Mouse (Mus musculus) thymus, postnatal 25 days (tissue): ENCODE results near the gene Tmem110.
A peak's percentile ranks its signal among the peaks of the same experiment; 100 is the strongest.

Source experiments
- DNase-seq: peaks from one replicate; pipeline ENCODE4 v3.0.0; 2022

Tmem110 gene

DNA sequence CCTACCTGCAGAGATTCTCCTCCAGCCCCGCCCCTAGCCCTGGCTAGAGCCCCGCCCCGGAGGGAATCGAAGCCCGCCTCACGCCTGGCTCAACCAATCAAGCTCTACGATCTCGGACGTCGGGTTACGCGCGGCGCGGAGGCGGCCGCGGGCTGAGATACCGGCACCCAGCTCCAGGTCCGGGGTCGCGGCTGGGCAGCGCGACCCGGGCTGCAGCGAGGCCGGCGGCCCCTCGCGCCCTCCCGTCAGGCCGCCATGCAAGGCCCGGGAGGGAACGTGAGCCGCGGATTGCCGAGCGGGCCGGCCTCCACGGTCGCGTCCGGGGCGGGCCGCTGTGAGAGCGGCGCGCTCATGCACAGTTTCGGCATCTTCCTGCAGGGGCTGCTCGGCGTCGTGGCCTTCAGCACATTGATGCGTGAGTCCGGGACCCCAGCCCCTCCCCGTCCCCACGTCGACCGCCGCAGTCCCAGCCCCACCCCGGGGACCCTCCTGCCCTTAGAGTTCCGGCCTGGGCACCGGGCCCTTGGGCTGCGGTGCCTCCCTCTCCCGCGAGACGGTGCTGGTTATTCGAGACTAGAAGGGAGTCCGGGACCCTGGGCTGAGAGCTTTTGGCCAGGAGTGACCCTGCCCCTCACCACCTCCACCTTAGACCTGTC lies at the start of gene Tmem110:
Gene Tmem110 (plus strand): TSS at position 115 of the 656 bp plus-strand sequence.
- DNase-seq = peak; percentile 90

DNA sequence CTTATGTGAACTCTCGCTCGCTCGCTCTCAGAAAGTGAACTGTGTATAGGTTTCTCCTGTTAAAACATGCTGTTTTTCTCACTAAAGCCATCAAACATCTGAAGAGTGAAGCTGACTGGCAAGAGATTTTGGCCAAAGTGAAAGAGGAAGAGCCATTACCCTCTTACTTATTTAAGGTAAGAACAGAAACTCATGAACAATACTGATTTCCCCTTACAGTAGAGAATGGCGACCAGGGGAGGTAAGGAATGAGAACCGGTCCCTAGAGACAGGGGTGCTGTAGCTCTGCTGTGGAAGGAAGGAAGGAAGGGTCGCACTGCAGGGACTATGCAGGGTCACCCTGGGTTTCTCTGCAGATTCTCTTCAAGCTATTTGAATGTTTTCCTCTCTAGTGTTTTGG lies 40.8 kb upstream of the Tmem110 start:
- DNase-seq = no peak

DNA sequence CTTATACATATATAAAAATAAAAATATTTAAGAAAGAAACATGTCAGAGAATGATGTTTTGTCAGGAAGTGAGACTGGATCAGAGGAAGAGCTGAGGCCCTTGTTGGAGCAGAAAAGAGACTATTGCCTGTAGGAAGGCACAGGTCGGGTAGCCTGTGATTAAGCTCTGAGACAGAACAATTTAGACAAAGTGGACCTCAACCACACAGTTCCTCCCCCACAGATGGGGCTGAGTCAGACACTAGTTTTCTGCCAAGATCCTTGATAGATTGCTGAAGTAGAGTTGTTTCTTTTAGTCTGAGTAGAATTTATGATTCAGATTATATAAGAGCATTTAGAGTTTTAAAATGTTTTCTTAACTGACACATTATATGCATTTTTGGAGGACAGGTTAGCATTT lies 35.9 kb upstream of the Tmem110 start:
- DNase-seq = no peak

DNA sequence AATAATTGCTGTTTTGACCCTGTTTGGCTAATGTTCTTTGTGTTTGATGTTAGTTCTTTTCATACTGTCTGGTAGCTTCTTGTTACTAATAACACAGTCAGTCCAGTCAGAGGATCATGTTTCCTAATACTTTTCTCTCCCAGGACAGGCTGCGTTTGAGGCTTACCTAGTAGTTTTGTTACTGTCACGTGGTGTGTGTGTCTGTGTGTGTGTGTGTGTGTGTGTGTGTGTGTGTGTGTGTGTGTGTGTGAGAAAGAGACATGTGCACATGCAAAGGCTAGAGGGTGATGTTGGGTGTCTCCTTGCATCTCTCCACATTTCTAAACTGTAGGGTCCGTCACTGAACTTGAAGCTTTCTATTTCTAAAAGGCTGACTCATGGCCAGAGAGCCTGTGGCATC lies 32.5 kb upstream of the Tmem110 start:
- no peak for DNase-seq

DNA sequence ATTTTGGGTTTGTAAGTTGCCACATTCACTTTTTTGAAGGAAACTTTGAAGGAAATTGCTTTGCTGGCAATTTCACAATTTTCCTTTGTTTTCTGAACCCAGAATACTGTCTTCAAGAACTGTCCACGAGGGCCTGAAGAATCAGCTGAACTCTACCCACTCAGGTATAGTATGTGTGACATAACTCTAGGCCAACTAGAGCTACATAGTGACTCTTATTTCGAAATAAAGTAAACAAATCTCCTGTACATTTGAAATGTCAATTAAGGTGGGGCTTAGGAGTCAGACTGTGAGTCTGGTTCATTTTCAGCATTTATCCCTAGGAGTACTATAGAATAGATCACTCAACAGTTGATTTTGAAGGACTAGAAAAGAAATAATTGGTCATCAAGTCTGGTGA lies 23.6 kb upstream of the Tmem110 start:
- DNase-seq = no peak

DNA sequence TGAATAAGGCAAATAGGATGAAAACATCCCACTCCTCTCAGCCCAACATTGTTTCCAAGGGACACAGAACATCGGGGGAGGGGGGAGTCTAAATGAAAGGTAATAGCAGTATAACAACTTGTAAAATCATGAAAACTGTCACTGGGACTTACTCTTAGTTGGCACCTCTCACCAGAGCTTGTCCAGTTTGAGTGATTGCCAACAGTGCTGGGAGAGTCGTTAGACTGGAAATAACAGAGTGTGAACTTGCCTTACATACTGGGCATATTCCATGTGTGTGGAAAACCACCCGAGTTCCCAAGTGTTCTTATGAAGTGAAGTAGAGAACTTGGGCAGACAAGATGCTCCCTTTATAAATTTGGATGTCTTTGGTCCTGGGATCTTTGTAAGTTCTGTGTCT lies 4.3 kb upstream of the Tmem110 start:
- DNase-seq = no peak

DNA sequence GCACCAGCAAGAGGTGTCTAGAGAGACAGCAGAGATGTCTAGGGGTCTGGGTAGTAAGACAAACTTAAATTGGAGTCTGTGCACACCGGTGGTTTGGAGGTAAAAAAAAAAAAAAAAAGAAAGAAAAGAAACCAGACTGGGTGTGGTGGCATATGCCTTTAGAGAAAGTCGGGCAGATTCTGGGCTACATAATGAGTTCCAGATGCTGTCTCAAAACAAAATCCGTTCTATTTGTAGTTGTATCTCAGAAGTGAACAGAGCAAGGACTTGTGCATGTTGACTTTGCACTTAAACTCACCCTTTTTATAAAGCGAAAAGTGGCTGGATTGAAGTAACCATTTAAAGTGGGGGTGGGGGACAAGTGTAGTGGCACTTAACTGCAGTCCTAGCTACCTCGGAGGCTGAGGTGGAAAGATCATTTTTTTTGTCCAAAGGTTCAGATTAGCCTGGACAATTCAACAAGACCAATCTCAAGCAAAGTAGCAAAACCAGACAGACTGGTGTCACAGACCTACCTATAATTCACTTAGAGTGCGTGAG lies 864 bp upstream of the Tmem110 start:
- DNase-seq = no peak

DNA sequence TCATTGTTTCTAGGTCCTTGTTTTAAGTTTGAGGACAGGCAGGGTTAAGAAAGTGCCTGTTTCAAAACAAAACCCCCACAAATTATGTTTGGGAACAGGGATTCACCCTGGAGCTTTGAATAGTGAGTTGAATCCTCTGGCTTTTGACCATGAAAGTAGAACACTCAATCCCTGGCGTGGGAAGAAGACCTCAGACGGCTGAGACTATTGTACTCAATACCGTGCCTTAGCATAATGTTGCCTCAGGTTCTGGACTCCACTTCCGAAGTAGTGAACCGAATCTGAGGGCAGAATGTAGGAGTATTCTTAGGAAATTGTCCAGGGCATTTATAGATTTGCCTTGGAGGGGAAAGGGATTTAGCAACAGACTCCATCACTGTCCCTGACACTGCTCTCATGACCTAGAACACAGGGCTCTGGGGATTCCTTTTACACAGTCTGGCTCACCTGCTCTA lies 342 bp upstream of the Tmem110 start:
- DNase-seq = no peak

DNA sequence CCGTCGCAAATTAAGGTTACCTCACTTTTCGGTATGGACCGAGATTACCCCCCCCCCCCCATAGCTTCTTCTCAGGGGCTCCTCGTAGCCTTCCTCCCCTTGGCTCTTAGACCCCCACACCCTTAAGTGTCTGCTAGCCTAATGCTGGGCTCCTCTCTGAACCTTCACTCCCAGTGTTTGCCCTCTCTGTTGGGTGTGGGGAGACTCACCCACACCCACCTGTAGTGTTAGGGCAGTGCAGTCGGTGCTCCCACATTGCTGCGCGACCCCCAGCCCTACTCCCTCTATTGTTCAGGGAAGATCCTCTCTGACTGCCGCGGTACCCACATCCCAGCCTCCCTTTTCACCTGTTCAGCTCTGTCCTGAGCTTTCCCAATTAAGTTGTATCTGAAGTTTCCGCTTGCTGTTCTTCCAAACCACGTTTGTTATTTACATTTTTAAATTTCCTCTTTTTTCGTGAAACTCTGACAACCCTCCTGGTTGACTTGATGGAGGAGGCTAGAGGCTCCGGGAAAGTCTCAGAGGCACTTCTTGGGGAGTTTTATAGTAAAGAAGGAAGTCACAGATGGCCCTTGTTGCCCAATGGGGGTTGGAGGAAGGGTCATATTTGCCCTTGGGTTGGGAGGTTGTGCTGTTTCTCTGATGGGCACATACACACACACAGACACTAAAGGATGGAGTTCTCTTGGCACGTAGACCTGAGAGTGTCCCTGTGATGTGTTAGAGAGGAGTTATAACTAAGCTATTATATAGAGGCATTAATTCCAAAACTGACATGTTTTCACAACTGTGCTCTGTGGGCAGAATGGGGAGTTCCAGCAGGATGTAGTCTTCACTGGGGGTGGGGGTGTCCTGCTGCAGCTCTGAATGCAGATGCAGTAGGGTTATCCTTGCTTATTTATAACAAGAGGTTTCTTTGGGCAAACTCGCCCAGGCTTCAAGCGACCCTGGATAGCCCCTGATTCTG lies 1.1 kb downstream of the Tmem110 start:
- DNase-seq = peak; percentile 9

DNA sequence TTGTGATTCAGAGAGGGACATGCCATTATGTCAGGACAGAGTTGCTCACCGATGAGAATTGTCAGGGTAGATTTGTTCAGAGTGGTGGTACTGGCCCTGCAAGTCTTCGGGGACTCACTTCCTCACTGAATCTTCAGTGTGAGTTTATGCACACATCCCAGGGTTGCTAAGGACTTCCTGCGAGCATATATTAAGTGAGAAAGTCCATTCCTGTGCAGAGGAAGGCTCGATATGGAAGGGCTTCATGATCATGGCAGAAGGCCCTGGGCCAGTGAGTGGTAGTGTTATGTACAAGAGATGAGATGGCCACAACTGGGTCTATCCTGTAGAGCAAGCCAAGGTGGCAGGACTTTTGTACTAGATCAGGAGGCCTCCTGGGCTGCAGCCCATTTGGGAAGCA lies 2.1 kb downstream of the Tmem110 start:
- DNase-seq = no peak

DNA sequence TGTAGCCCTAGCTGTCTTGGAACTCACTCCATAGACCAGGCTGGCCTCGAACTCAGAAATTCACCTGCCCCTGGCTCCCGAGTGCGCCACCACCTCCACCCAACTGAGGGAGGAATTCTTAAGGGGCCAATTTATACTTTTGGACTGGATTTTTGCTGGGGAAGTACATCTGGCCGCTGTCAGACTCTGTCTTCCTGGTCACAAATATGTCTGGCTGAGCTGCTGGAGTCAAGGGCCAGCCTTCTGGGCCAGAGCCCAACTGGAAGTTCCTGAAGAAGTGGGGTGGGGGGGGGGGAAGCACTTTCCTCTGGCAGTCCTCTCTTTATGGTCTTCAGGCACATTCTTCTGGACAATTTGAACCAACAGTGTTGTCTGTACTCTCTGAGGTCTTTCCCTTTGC lies 2.7 kb downstream of the Tmem110 start:
- DNase-seq = no peak

DNA sequence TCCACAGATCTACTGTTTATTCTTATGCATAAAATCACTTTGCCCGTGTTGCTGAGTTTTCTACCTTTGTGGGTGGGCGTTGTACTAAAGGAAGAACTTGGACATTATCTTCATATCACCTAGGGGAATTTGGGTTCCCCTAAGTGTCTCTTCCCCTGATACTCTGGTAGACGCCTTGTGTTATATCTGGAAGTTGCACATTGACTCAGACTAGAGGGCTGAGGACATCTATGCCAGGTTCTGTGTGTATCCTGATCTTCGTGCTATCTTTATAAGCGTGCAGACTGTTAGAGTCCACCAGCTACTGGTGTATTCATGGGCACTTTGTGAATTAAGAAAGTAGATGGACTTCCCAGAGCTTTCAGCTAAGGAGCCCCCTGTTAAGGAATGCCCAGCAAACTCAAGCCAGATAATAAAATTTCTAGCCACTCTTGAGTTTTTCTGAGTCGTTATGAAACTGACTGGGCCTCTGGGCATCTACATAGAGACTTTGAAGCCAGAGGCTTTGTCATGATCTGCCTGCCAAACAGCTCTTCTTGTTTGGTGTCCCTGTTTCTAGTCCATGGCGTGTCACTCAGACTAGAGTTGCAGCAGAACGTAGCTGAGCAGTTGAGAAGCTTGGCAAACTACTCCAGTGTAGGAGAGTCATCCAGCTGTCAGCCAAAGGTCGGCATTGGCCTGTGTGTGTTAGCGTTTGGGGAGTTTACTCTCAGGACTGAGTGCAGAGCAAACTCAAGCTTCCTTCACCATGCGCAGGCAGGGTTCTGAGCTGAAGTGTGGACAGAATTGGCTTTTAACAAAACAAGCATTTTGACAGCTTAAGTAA lies 3.5 kb downstream of the Tmem110 start:
- no peak for DNase-seq

DNA sequence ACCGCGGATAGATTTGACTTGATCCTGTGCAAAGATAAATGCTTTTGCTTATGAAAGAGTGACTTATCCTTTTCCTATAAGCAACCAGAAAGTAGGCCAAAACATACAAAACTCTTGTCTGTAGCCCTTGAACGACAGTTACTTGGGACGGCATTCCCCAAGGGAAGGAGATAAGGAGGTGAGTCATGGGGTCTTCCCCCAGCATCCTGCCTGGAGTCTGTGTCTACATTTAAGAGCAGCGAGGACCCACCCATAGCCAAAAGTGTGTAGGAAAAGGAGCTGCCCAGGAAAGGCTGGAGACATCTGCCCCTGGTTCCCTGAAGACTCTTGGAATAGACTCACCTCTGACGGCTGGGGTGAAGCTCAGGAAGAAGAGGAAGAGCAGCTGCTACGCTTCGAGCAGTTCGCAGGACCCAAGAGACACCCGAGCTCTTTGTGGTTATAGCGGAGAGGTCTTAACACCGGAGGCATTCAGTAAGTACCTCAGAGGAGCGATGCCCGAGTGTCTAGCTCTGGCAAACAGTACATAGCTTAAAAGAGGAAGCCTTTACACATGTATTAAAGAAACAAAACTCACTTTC lies 12.1 kb downstream of the Tmem110 start:
- no peak for DNase-seq

DNA sequence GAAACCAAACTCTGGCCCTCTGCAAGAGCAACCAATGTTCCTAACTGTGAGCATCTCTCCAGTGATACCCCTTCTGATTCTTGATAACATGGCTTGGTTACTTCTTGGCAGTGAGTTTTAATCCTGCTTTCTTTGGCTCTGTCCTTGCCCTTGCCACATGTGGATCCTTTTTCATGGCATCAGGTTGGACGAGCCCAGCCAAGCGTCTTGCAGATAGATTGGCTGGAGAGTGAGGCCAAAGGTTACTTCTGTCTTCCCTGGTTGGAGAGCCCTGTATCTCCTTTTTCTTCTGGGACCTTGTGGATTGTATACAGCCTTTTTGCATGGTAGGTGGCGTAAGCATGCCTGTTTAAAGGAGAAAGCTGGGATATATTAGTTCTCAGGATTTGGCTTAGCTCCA lies 18.3 kb downstream of the Tmem110 start:
- DNase-seq = no peak

DNA sequence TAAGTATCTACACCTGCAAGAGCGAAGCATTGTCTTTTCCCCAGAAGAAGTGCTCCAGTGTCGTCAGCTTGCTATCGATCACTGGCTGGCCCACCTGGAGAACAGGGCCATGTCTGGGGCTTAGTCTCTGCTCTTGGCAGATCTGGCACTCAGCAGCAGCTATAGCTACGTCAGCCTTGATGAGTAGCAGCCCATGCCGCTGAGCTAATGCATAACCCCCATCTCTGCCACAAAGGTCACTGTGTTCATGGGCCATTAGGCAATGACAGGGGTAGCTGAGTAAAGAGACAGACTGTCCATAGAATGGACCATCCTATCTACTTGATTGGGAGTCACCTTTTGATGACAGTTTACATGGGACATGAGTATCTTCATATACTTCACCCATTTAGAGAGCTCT lies 25.1 kb downstream of the Tmem110 start:
- no peak for DNase-seq

DNA sequence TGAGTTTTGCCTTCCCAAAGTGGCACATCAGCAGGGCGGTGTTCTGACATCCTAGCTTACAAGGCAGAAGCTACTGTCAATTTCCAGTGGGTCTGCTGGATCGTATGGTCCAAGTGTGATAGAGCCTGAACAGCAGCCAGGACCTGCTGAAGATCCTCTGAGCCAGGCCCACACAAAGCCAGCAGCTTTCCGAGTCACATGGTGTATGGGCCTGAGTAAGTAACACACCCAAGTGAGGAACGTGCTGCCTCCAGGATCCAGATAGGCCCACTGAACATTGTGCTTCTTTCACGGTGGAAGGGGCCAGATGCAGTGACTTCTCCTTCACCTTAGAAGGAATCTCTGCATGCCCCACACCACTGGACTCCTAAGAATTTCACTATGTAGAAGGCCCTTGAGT lies 26.9 kb downstream of the Tmem110 start:
- DNase-seq = no peak

DNA sequence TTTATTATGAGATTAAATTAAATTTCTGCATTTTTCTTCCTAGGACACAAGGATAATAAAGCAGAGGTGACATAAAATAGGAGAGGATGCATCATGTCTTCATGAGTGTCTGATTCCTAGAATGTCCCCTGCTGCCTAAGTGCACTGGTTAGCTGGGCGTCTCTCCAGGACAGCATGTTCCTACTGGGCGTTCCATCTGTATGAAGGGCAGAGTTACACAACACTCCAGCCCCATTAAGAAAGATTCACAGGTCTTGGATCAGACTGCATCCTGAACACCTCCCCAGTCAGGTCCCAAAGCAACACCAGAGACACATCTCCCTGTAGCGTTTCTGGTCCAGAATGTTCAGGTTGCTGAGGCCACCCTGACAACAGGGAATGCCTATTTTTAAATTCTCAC lies 29.9 kb downstream of the Tmem110 start:
- no peak for DNase-seq

DNA sequence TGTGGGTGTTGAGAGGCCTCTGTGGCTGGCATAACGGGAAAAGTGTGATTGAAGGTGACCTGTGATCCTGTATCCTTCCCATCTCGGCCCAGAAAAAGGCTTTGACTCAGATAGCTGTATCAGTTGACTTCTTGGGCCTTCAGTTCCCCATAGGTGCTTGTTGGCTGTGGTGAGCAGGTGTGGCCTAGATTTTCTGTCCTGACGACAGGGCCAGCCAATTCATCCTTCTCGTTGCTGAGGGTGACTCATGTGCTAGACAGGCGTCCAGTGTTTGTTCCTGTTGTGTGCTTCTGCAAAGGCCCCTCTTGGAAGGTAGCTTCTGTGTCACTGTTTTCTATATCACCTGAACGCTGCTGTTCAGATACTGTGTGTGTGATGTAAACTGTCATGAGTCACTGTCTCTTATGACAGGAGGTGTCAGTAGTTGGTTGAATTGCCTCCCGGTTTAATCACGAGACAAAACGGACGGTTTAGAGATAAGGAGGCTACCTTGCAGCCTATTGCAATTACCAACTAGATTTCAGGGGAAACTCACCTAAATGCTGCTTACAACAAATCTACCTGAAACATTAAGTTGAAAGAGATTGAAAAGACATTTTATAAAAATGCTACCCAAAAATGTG lies 31.6 kb downstream of the Tmem110 start:
- no peak for DNase-seq

DNA sequence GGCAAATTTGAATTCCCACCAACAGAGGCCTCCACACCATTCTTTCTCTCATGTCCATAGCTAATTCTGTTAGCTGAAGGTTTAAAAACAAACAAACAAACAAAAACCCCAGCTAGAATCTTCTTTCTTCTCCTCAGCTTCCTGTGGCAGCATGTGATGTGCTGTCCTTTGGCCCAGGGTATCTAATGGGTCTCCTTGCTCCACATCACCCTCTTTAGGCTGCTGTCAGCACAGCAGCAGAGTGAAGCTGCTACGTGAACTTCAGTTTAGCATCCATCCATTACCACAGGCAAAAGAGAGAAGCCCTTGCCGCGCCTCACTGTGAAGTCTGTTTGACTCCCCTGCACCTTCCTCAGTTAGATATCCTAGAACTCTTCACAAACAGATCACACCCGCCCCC lies 32.6 kb downstream of the Tmem110 start:
- DNase-seq = no peak

DNA sequence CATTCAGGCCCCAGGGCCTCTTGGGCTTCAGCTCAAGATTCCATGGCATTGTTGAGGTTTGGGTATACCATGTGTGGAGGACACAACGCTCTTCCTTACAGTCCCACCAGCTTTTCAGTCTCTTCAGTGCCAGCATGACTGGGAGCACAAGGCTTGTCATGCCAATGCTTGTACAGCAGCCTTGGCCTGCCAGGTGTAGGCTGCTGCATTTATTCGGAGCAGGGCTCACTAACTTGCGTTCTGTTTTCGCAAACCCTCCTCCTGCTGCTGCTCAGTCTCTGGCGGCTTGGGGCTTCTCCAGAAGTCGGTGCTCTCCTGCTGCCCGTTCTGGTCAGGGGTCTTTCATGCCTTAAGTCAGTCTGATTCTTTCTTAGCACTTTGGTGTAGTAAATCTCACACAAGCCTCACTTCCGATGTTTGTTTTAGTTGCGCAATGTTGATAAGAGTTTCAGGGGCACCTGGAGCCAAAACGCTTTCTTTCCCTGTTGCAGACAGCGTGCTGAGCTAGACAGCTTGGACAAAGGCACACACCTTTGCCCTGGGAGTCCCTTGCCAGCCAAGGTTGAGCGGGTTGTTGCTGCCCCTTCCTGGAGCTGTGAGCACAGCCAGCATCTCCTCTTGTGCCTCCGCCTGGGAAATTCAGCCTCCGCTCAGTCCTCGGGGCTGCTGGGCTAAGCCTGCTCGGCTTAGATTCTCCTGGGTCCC lies 36.2 kb downstream of the Tmem110 start:
- DNase-seq = no peak

DNA sequence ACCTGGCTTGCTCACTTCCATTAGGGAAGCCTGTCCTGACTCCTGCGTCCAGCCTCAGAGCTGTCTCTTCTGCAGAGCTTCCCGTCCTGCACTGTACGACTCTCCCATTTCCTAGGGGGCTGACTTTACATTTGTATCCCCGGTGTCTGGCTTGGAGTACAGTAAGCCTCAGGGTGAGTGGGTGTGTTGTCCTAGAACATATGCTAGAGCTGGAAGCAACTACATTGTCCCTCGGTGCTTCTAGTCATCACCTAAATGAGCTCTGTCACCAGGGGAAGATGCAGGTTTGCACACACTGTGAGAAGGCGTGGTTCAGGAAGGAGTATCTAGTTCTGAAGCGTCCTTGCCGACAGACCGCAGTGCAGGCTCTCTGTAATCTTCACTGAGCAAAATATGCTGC lies 37.0 kb downstream of the Tmem110 start:
- DNase-seq = no peak

DNA sequence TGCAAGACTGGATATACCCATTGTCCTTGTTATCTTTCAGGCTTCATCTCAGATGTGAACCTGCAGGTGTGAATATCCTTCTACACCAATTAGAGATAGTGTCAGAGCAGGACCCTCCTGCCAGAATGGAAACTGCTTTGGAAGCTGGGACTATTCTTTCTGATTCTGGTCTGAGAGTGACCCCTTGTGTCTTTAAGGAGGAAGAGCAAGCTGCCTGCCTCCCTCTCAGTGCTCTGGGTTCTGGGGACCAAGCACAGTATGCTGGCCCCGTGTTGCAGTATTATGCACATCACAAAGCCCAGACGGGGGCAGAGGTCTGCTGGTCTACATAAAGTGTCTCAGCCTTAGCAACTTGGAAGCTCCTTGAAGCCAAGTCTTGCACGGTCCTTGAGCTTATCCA lies 39.9 kb downstream of the Tmem110 start:
- no peak for DNase-seq
